9 mouse cellular contexts compared by ENCODE assay signal in genomic region chr13:111984081-111984574, GRCm38 (mm10).
DNase-seq lines count a peak whose midpoint lies in the region; ATAC-seq and TF ChIP-seq lines count a peak whose summit lies in the region.
"Had no signal": no experiment of that assay in that cellular context is flagged by ENCODE, and none has a peak within 500 bp of the region (broad histone marks: within the 10 kb centered on the region; RNA-seq: fewer than 3 reads in every experiment).

No protein-coding gene starts in this region.

- H3K9ac ChIP-seq in forebrain, postnatal 0 days = no peak overlapping the region
- no peak overlapping the region for H3K9ac ChIP-seq in forebrain, embryonic 16.5 days (replicated peaks; ENCODE audit: low read depth, low read length)
- no peak overlapping the region for H3K9ac ChIP-seq in midbrain, embryonic 13.5 days (replicated peaks)
- H3K9ac ChIP-seq: embryonic facial prominence, embryonic 15.5 days had no signal

- no peak for DNase-seq in forebrain, postnatal 0 days
- DNase-seq in midbrain, embryonic 10.5 days (ENCODE audit: low spot score) = no peak
- DNase-seq in thymus, postnatal 14 days = peak; percentile 73
- no peak for DNase-seq in left cerebral cortex, postnatal 4 days
- no peak for DNase-seq in left cerebral cortex, adult 11 months (ENCODE audit: low spot score)

- H3K4me1 ChIP-seq in forebrain, postnatal 0 days (ENCODE audit: insufficient read depth) = peaks cover 11% of the 10 kb centered on the region; the same call in 1 of the 2 replicates
- H3K4me1 ChIP-seq in forebrain, embryonic 16.5 days (replicated peaks; ENCODE audit: control insufficient read depth, insufficient read depth, low read length) = peaks cover 13% of the 10 kb centered on the region
- 0 out of 2 replicates have a peak, but pooled peaks cover 4% of the 10 kb centered on the region for H3K4me1 ChIP-seq in midbrain, embryonic 13.5 days (replicated peaks)
- peaks cover 20% of the 10 kb centered on the region for H3K4me1 ChIP-seq in midbrain, embryonic 10.5 days

- WGBS in forebrain, postnatal 0 days = 74% methylated on average over 10 of the region's 10 CpGs
- WGBS in forebrain, embryonic 16.5 days = 83% methylated on average over 10 of the region's 10 CpGs
- 82% methylated on average over 10 of the region's 10 CpGs for WGBS in midbrain, embryonic 13.5 days
- 89% methylated on average over 10 of the region's 10 CpGs for WGBS in midbrain, embryonic 10.5 days

- H3K4me3 ChIP-seq in forebrain, postnatal 0 days (ENCODE audit: low read depth, low read length) = no peak overlapping the region
- H3K4me3 ChIP-seq in forebrain, embryonic 16.5 days (replicated peaks; ENCODE audit: low read length) = no peak overlapping the region
- no peak overlapping the region for H3K4me3 ChIP-seq in midbrain, embryonic 13.5 days (replicated peaks)
- no peak overlapping the region for H3K4me3 ChIP-seq in midbrain, embryonic 10.5 days
- H3K4me3 ChIP-seq: embryonic facial prominence, embryonic 15.5 days had no signal

- no peaks in the 10 kb centered on the region for H3K27me3 ChIP-seq in forebrain, postnatal 0 days (ENCODE audit: insufficient read depth, low read length)
- peaks cover 3% of the 10 kb centered on the region; the same call in 1 of the 2 replicates for H3K27me3 ChIP-seq in forebrain, embryonic 16.5 days (replicated peaks; ENCODE audit: control insufficient read depth, insufficient read depth, low read length)
- no peaks in the 10 kb centered on the region for H3K27me3 ChIP-seq in midbrain, embryonic 13.5 days
- H3K27me3 ChIP-seq in midbrain, embryonic 10.5 days (ENCODE audit: low read depth, poor library complexity, severe bottlenecking) = peaks cover under 1% of the 10 kb centered on the region; the same call in 1 of the 2 replicates
- H3K27me3 ChIP-seq: embryonic facial prominence, embryonic 15.5 days had no signal

- H3K27ac ChIP-seq in forebrain, postnatal 0 days (ENCODE audit: low read depth, low read length) = no peak overlapping the region
- no peak overlapping the region for H3K27ac ChIP-seq in forebrain, embryonic 16.5 days (ENCODE audit: low read length)
- no peak overlapping the region for H3K27ac ChIP-seq in midbrain, embryonic 13.5 days
- H3K27ac ChIP-seq in midbrain, embryonic 10.5 days (replicated peaks) = no peak overlapping the region
- H3K27ac ChIP-seq: embryonic facial prominence, embryonic 15.5 days had no signal

- no peak overlapping the region for H3K4me2 ChIP-seq in forebrain, postnatal 0 days (ENCODE audit: low read depth)
- no peak overlapping the region for H3K4me2 ChIP-seq in forebrain, embryonic 16.5 days (ENCODE audit: low read length)
- H3K4me2 ChIP-seq in midbrain, embryonic 13.5 days (replicated peaks) = no peak overlapping the region
- H3K4me2 ChIP-seq: embryonic facial prominence, embryonic 15.5 days had no signal

- intact Hi-C loops in left cerebral cortex, postnatal 4 days (cut with DNase I) = no loop called here

- H3K9me3 ChIP-seq in forebrain, postnatal 0 days (ENCODE audit: low read length) = no peaks in the 10 kb centered on the region
- H3K9me3 ChIP-seq in forebrain, embryonic 16.5 days (ENCODE audit: control insufficient read depth, low read length) = no peaks in the 10 kb centered on the region
- no peaks in the 10 kb centered on the region for H3K9me3 ChIP-seq in midbrain, embryonic 13.5 days
- no peaks in the 10 kb centered on the region for H3K9me3 ChIP-seq in midbrain, embryonic 10.5 days (replicated peaks)
- H3K9me3 ChIP-seq: embryonic facial prominence, embryonic 15.5 days had no signal

- no peaks in the 10 kb centered on the region for H3K36me3 ChIP-seq in forebrain, postnatal 0 days (ENCODE audit: insufficient read depth)
- H3K36me3 ChIP-seq in forebrain, embryonic 16.5 days (ENCODE audit: control insufficient read depth, insufficient read depth) = no peaks in the 10 kb centered on the region
- no peaks in the 10 kb centered on the region for H3K36me3 ChIP-seq in midbrain, embryonic 13.5 days
- H3K36me3 ChIP-seq in midbrain, embryonic 10.5 days = no peaks in the 10 kb centered on the region
- H3K36me3 ChIP-seq: embryonic facial prominence, embryonic 15.5 days had no signal

- TF ChIP-seq CTCF in forebrain, postnatal 0 days (IDR thresholded peaks at IDR 0.05; ENCODE audit: low read depth) = no peak

- ATAC-seq in forebrain, postnatal 0 days = peak; percentile 34; the same call in 1 of the 2 replicates
- no peak for ATAC-seq in forebrain, embryonic 16.5 days
- ATAC-seq in midbrain, embryonic 13.5 days = 0 out of 2 replicates have a peak, but pooled peaks have one; percentile 35
- ATAC-seq in megakaryocyte, adult 5-6 weeks (ENCODE audit: poor library complexity, severe bottlenecking) = peak; percentile 59
